Mouse (Mus musculus) CD4-positive, CD25-positive, alpha-beta regulatory T cell, adult 4 months (primary cell): ENCODE measurements around the gene Gm17416. TPM values are rescaled to one million over a fixed set of nuclear protein-coding genes. Genes with fewer than 3 reads are reported as not detected.

Experiments
- ATAC-seq: one replicate; pipeline ENCODE4 v1.8.0; 2017
- polyA plus RNA-seq, 2 experiments: library from polyadenylated mRNA; unstranded; fragments of 100-300 nt; shearing (Covaris generic); gene quantifications; one replicate each; pipeline ENCODE4 v1.2.1; 2017

Gm17416 gene
- polyA plus RNA-seq, 2 experiments from 2014 or later = not detected

DNA sequence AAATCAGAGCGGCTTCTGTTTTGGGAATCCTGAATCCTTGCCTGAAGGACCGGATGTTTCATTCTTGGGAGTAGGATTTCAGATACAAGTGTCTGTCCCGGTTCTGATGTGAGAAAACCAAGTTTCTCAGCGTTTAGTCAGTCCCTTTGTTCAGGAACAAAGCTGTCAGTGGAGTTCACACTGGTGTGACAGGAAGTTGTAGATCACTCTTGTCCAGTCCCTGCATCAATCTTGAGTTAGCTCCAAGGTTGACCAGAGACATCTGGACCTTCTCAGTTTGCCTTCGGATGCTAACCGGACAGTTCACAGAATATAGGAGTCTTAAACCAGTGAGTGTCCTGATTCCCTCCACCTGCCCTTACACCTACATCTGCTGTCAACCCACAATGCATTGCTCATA lies 38.6 kb downstream of the Gm17416 start:
- no peak for ATAC-seq

DNA sequence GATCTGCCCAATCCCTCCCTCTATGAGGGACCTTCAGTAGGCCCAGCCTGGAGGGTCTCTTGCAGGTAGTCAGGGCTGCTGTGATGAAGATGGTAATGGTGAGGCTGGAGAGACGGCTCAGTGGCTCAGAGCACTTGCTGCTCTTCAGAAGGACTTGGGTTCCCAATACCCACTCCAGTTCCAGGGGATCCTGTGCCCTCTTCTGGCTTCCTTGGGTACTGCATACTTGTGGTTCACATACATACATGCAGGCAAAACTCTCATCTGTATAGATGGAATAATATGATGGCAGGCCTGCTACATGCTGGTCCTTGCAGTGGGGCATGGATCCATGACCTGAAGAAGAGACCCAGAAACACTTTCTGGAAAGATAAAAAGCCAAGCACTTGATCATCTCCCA lies 39.6 kb downstream of the Gm17416 start:
- no peak for ATAC-seq

DNA sequence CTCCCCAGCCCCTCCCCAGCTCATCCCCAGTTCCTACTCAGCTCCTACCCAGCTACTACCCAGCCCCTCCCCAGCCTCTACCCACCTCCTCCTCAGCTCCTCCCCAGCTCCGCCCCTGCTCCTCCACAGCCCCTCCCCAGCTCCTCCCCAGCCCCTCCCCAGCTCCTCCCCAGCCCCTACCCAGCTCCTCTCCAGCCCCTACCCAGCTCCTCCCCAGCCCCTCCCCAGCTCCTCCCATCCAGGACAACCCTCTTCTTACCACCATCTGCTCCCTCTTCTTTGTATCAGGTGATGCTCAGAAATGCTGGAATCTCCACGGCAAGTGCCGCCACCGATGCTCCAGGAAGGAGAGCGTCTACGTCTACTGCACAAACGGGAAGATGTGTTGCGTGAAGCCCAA lies 43.1 kb downstream of the Gm17416 start:
- no peak for ATAC-seq

DNA sequence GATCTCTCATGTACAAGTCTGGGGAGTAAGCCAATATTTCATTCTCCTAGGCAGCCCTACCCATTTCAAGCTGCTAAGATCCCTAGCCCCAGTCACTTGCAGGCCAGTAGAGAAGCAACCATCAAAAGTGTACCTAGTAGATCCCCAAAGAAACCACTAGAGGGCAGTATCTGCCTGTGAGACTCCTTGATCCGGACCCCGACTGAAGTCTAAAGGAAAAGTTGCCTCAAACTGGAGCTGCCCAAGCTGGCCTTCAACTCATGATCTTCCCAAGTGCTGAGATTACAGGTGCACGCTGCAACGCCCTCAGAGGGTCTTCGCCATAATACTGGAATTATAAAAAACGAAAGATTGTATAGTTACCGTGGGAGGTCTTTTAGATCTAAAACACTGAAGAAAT lies 46.4 kb downstream of the Gm17416 start:
- peak; percentile 58 for ATAC-seq

DNA sequence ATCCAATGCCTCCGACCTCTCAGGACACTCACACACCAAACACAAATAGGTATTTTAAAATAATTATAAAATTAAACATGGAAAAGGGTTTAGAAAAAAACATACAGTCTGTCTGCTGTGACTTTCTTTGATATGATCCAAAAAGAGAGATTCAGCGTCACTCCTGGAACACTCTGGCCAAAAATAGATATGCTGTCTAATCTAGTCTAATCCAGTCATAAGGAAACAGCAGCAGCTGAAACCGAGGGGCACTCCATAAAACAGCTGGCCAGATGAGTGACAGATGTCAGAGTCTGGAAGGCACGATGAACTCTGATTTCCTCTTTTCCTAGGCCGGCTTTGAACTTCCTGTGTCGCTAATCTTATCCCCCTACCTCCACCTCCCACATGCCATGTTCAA lies 47.3 kb downstream of the Gm17416 start:
- ATAC-seq = no peak

DNA sequence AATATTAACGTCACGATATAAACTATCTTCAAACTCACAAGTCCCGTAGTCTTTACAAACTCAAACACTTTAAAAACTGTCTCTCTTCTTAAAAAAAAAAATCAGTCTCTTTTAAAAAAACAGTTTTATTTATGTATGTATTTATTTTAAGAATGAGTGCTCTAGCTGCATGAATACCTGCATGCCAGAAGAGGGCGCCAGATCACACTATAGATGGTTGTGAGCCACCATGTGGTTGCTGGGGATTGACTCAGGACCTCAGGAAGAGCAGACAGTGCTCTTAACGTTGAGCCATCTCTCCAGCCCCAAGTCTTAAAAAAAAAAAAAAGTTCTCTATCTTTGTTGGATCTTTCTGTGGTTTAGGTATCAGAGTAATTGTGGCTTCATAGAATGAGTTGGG lies 48.2 kb downstream of the Gm17416 start:
- ATAC-seq = no peak

Other genes with a start within 250 kb of the Gm17416 start
- gene Rbck1, start 236.7 kb upstream of the Gm17416 start, polyA plus RNA-seq = 10 to 100 TPM; 53.4 to 74.3 TPM
- 1 to 10 TPM; 2.4 to 5.1 TPM for gene Trib3, start 225.3 kb upstream of the Gm17416 start, polyA plus RNA-seq
- not detected for gene Nrsn2, start 192.7 kb upstream of the Gm17416 start, polyA plus RNA-seq
- gene Sox12, start 171.3 kb upstream of the Gm17416 start, polyA plus RNA-seq = under 1 TPM; 0.32 to 0.73 TPM
- under 1 TPM; 0.57 to 0.75 TPM for gene Zcchc3, start 154.3 kb upstream of the Gm17416 start, polyA plus RNA-seq
- not detected for gene 6820408C15Rik, start 153.8 kb upstream of the Gm17416 start, polyA plus RNA-seq
- gene Defb23, start 104.7 kb upstream of the Gm17416 start, polyA plus RNA-seq = not detected
- gene Defb20, start 92.3 kb upstream of the Gm17416 start, polyA plus RNA-seq = not detected
- not detected for gene Defb22, start 79.2 kb upstream of the Gm17416 start, polyA plus RNA-seq
- not detected for gene Defb26, start 57.6 kb upstream of the Gm17416 start, polyA plus RNA-seq
- not detected for gene Defb28, start 51.1 kb upstream of the Gm17416 start, polyA plus RNA-seq
- not detected for gene Defb29, start 29.2 kb upstream of the Gm17416 start, polyA plus RNA-seq
- gene Defb21, start 3.4 kb downstream of the Gm17416 start, polyA plus RNA-seq = not detected
- gene Defb19, start 11.0 kb downstream of the Gm17416 start, polyA plus RNA-seq = not detected
- not detected for gene Defb45, start 30.1 kb downstream of the Gm17416 start, polyA plus RNA-seq
- gene Defb36, start 35.0 kb downstream of the Gm17416 start, polyA plus RNA-seq = not detected
- not detected for gene Defb25, start 53.7 kb downstream of the Gm17416 start, polyA plus RNA-seq
- gene Rem1, start 57.6 kb downstream of the Gm17416 start, polyA plus RNA-seq = not detected
- gene H13, start 100.1 kb downstream of the Gm17416 start, polyA plus RNA-seq = 10 to 100 TPM; 76.1 to 76.2 TPM
- gene Mcts2, start 117.7 kb downstream of the Gm17416 start, polyA plus RNA-seq = 1 to 10 TPM; 3.7 to 3.9 TPM
- gene Id1, start 166.9 kb downstream of the Gm17416 start, polyA plus RNA-seq = under 1 TPM; 0.75 to 0.82 TPM
- under 1 TPM in 1 of 2 experiments, not detected in 1; 0.46 TPM for gene Cox4i2, start 184.8 kb downstream of the Gm17416 start, polyA plus RNA-seq